Mouse (Mus musculus): ENCODE data around the gene Ubqln3.
A peak's percentile ranks its signal among the peaks of the same experiment; 100 is the strongest.

Gene Ubqln3

DNA sequence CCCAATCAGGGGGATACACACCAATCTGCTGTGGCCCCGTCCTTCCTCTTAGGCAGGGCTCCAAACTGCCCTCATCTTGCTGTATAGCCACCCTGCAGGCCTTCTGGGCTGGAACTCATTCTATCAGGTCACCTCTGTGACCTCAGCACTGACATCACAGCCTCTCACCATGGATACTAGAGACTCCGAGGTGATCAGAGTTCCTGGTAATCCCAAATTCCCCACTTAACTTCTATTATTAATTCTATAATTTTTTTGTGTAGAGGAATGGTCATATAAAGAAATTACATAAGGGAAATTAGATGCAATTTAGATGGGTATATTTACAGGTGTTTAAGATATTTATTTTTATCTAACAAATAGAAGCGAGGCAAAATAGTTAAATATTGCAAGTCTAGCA is at the start of gene Ubqln3:
Gene Ubqln3, minus strand, starts transcription at position 101 of the 400 bp plus-strand sequence.
- no peak for DNase-seq

- DNase-seq: no peak
Measured at GRCm38 (mm10) chr7:104191275-104191674, 48.2 kb upstream of the Ubqln3 start.

- no peak for DNase-seq
Measured at GRCm38 (mm10) chr7:104183292-104183691, 40.2 kb upstream of the Ubqln3 start, which contains the start of gene Olfr648. Gene Olfr648 (minus strand): TSS chr7:104183392.

GRCm38 (mm10) chr7:104179074-104179473 is 36.0 kb upstream of the Ubqln3 start:
- no peak for DNase-seq

GRCm38 (mm10) chr7:104178422-104179054 is 35.5 kb upstream of the Ubqln3 start:
- DNase-seq: no peak

DNA sequence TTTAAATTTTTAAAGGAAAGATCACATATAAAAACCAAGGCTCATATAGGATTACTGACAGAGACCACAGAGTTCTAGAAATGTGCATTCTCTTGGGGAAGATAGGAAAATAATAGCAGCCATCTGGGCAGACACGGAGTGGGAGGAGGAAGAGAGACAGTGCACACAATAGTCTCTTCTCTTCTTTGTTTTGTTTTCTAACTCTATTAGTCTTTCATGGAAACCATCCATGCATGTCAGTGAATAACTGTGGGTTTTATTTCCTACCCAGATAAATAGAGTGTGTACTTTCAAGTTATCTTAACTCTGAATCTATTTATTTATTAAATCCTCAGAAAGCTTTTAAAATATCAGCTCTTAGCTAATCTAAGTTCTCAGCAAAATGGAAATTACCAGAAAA is 32.0 kb upstream of the Ubqln3 start:
- peak; percentile 37 for DNase-seq

DNA sequence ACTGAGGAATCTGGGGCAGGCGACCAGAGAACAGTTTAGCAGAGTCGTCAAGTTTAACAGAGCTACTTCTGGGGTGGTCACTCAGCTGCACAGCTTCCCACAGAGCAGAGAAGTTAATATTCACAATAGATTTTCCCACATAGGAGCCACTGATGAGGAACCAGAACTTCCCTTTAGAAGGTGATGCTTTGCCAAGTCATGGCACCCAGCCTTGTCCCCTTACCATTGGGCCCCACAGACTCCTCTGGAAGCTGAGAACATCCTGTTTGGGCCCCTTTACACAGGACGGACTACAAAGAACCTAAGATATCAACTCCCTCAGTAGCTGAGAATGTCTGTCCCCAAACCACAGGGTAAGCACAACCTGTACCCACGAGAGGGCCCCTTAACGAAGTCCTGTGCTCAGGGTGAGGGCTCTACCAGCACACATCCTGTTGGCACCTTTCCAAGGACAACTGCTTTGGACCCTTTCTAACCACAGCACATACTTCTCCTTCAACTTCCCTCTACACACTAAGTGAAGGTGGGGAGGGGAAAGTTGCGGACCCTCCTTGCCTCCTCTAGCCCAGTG is 26.6 kb upstream of the Ubqln3 start:
- DNase-seq: no peak

DNA sequence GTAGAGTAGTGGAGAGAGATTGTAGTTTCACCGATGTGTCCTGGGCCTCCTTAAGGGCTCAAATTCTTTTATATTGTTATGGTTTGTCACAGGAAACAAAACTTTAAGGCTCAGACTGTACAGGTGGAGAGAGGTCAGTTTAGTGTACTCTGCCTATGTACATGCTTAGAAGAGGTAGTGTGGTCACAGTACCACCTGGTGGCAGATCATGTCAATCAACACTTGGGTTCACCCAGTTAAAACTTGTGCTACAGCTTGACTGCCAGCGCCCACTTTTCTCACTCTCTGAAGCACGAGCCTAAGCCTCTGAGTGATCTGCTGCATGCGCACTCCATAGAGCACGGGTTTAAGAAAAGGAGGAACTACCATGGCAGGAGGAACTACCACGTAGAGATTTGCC is 24.0 kb upstream of the Ubqln3 start:
- no peak for DNase-seq

DNA sequence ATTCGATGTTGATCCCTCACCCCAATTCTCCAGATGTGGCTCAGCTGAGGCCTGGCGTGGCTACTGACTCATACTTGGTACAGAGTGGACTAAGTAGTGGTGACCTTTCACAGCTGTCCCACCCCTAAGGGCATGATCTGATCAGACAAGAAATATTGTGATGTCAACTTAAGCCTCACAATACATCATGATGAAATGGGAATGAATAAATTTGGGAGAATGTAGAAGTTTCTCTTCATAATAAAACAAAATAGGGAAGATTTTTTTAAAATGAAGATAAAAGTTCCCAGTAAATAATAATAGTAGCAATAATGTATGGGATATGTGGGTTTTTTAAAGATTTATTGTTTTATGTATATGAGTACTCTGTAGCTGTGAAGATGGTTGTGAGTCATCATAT is 7.4 kb upstream of the Ubqln3 start, which contains the start of gene Ubqlnl:
Gene Ubqlnl, minus strand, starts transcription at position 101 of the 400 bp plus-strand sequence.
- DNase-seq: no peak

GRCm38 (mm10) chr7:104137305-104137704 is 5.8 kb downstream of the Ubqln3 start, which contains the start of gene Olfr643:
Gene Olfr643 (minus strand): TSS chr7:104137405.
- DNase-seq: no peak

DNA sequence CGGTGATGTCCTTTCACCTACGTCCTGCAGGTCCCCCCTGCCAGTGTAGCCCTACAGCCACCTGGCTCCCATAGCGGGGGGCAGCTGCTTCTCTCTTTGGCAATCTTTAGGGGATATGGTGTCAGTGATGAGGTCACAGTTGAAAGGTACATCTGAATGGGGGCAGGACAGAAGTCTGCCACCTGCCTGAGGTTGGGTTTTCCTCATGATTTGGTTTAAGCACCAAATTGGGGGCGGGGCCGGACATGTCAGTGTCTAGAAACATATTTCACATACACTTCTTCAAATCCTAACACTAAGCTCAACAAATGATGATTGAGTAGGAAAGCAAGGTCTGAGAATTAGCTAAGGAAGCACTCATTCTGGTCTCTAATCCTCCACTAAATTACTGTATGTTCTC is 13.4 kb downstream of the Ubqln3 start, which contains the start of gene Ubqln5:
Gene Ubqln5, minus strand, starts transcription at position 101 of the 400 bp plus-strand sequence.
- no peak for DNase-seq

DNA sequence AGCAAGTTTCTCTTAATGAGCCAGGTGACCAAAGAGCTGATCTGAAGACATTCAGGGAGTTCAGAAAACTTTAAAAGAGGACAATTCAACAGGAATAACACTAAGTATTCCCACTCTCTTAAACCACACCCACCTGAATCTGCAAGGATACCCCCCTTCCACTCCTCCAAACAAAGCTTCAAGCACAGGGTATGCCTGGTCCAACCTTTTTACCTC is 38.4 kb downstream of the Ubqln3 start, which contains the start of gene Olfr646:
Gene Olfr646, plus strand, starts transcription at position 117 of the 216 bp plus-strand sequence.
- DNase-seq: no peak

GRCm38 (mm10) chr7:104103913-104104756 is 38.9 kb downstream of the Ubqln3 start:
- DNase-seq: no peak

All from retina, postnatal 1 day (tissue).